Mouse (Mus musculus) liver, embryonic 11.5 days (tissue): Measurements from ENCODE around the gene Ephb1. TPM values are rescaled to one million over a fixed set of nuclear protein-coding genes. Genes with fewer than 3 reads are reported as not detected.

Experiments used
- ATAC-seq: fragments of 200-750 bp; cut with Nextera tagmentation; replicated peaks from 2 replicates; pipeline ENCODE4 v1.8.0; 2017; ENCODE audit warnings: moderate number of reproducible peaks, mild to moderate bottlenecking, moderate TSS enrichment, moderate library complexity; ENCODE audit not compliant: low FRiP score
- DNase-seq: peaks from one replicate; pipeline ENCODE4 v3.0.0-alpha.2; 2017; ENCODE audit warnings: low spot score
- H3K27ac ChIP-seq: fragments of 300-500 bp; sonication (generic); 2 replicates; pipeline ENCODE4 v1.5.1; 2014; ENCODE audit warnings: mild to moderate bottlenecking, low read depth, low read length, control low read depth
- H3K27me3 ChIP-seq: fragments of 300-500 bp; sonication (generic); replicated peaks from 2 replicates; pipeline ENCODE4 v1.6.1; 2014; ENCODE audit warnings: low read length, mixed read lengths; ENCODE audit not compliant: control insufficient read depth, insufficient read depth
- H3K36me3 ChIP-seq: fragments of 300-500 bp; sonication (generic); 2 replicates; pipeline ENCODE4 v1.6.1; 2014; ENCODE audit warnings: mild to moderate bottlenecking, low read length, moderate library complexity, mixed read lengths; ENCODE audit not compliant: control insufficient read depth, insufficient read depth
- H3K4me1 ChIP-seq: fragments of 300-500 bp; sonication (generic); replicated peaks from 2 replicates; pipeline ENCODE4 v1.6.1; 2014; ENCODE audit warnings: low read length, mixed read lengths; ENCODE audit not compliant: control insufficient read depth, insufficient read depth
- H3K4me2 ChIP-seq: fragments of 300-500 bp; sonication (generic); 2 replicates; pipeline ENCODE4 v1.6.1; 2014; ENCODE audit warnings: mild to moderate bottlenecking, control low read depth, moderate library complexity
- H3K4me3 ChIP-seq: fragments of 300-500 bp; sonication (generic); 2 replicates; pipeline ENCODE4 v1.5.1; 2014; ENCODE audit warnings: low read depth, low read length, control low read depth
- H3K9ac ChIP-seq: fragments of 300-500 bp; sonication (generic); 2 replicates; pipeline ENCODE4 v1.6.1; 2014; ENCODE audit warnings: low read depth, low read length, control low read depth
- H3K9me3 ChIP-seq: fragments of 300-500 bp; sonication (generic); 2 replicates; pipeline ENCODE4 v1.6.1; 2016; ENCODE audit warnings: low read length, inconsistent platforms, mixed read lengths; ENCODE audit not compliant: control insufficient read depth
- WGBS: fragments of 180-500 bp; shearing (Covaris S2); extraction: QIAGEN DNeasy Blood & Tissue Kit; methylation state at CpG from one replicate; pipeline ENCODE4 v1.1.7; 2014; 5-methylcytosine and 5-hydroxymethylcytosine counted together
- polyA plus RNA-seq: library from polyadenylated mRNA; unstranded; fragments of >200 nt; fragmentation: Nextera tagmentation; extraction: Ambion mirVana; gene quantifications from 2 replicates; pipeline ENCODE4 v1.2.1, GENCODE M21; 2014

Gene Ephb1
- polyA plus RNA-seq, 1 experiment from 2014 or later, result 0.70 TPM

DNA sequence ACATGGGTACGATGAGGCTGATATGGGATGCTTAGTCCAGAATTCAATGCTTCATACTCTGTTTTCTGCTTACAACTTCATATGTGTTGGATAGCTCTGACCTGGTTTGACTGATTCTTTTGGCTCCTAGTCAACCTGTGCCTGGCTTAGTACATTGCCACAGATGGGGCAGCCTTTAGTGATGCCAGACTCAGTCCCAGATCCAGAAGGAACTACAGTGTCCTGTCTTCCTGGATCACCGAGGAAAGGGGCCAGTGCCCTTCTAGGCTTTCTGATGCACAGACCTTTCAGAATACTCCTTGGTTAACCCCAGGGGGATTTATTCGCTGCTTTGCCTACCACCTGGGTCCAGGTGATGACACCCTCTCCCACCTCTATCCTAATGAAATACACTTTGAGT, 66.1 kb downstream of the Ephb1 start:
- Histone ChIP-seq H3K27ac (no peak overlapping the region), H3K4me1 (no peaks in the 10 kb centered on the region), H3K9me3 (no peaks in the 10 kb centered on the region), H3K36me3 (no peaks in the 10 kb centered on the region), H3K4me3 (no peak overlapping the region), H3K27me3 (no peaks in the 10 kb centered on the region), H3K9ac (no peak overlapping the region), H3K4me2 (no peak overlapping the region)
- no peak for DNase-seq
- ATAC-seq, result no peak
- 87% methylated on average over 3 of the region's 3 CpGs for WGBS

DNA sequence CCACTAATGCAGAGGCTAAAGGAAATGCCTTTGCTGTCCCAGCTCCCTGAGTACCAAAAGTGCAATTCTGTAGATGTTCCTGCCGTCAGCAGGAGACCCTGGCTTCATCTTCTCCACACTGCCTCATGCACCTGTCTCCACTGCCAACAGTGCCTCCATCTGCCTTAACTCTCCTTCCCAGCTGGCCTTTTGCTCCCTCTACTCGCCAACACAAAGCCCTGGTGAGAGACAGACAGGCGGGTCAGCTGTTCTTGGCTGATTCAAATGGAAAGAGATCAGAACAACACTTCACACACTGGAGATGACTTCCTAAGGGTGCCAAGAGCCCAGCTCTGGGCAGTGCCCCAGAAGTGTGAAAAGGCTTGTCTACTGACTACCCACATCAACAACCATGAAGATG, 78.6 kb downstream of the Ephb1 start:
- ATAC-seq (no peak), DNase-seq (no peak)
- no peak overlapping the region for H3K27ac ChIP-seq
- H3K9ac ChIP-seq, result no peak overlapping the region
- no peaks in the 10 kb centered on the region for H3K27me3 ChIP-seq
- H3K4me1 ChIP-seq, result no peaks in the 10 kb centered on the region
- H3K36me3 ChIP-seq, result no peaks in the 10 kb centered on the region
- no peak overlapping the region for H3K4me3 ChIP-seq
- 68% methylated on average over 3 of the region's 3 CpGs for WGBS
- no peak overlapping the region for H3K4me2 ChIP-seq
- no peaks in the 10 kb centered on the region for H3K9me3 ChIP-seq

DNA sequence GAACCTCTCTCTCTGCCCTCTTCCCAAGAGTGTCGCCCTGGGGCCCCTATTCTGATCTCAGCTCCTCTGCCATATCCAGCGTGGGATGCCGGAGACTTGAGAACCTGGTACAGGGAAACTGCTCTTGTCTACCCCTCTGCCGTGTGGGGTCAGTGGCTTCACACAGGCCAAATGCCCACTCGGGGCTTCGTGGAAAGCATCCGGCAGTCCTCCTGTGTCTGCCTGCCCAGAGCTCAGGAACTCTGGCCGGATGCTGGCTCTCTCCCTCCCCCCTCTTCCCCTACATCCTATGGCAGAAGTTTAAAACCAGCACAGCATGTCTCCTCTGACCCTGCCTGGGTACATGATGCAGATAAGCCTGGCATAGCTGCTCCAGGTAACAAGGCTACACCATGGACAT, 80.5 kb downstream of the Ephb1 start:
- no peak overlapping the region for H3K4me2 ChIP-seq
- no peak overlapping the region for H3K9ac ChIP-seq
- no peaks in the 10 kb centered on the region for H3K4me1 ChIP-seq
- DNase-seq (no peak), ATAC-seq (no peak)
- no peak overlapping the region for H3K4me3 ChIP-seq
- H3K9me3 ChIP-seq, result no peaks in the 10 kb centered on the region
- no peak overlapping the region for H3K27ac ChIP-seq
- 61% methylated on average over 8 of the region's 8 CpGs for WGBS
- no peaks in the 10 kb centered on the region for H3K36me3 ChIP-seq
- H3K27me3 ChIP-seq, result no peaks in the 10 kb centered on the region

DNA sequence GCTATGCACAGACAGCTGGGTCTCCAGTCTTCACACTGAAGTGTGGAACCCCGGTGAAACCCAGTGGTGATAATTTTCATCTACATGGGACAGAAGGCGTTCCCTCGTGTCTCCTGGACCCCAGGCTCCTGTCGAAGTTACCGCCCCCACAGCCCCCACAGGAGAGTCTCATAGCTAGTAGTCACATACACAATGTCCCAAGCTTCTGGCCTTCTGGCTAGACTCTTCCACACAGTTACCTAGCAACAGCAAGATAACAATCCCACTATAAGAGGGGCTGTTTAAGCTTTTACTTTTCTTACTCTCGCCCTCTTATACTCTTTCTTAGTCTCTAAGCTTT, 81.1 kb downstream of the Ephb1 start:
- Histone ChIP-seq H3K27ac (no peak overlapping the region), H3K9ac (no peak overlapping the region), H3K9me3 (no peaks in the 10 kb centered on the region), H3K4me1 (no peaks in the 10 kb centered on the region), H3K4me2 (no peak overlapping the region), H3K36me3 (no peaks in the 10 kb centered on the region), H3K27me3 (peaks cover under 1% of the 10 kb centered on the region), H3K4me3 (no peak overlapping the region)
- ATAC-seq (no peak), DNase-seq (no peak)
- 60% methylated on average over 6 of the region's 6 CpGs for WGBS

DNA sequence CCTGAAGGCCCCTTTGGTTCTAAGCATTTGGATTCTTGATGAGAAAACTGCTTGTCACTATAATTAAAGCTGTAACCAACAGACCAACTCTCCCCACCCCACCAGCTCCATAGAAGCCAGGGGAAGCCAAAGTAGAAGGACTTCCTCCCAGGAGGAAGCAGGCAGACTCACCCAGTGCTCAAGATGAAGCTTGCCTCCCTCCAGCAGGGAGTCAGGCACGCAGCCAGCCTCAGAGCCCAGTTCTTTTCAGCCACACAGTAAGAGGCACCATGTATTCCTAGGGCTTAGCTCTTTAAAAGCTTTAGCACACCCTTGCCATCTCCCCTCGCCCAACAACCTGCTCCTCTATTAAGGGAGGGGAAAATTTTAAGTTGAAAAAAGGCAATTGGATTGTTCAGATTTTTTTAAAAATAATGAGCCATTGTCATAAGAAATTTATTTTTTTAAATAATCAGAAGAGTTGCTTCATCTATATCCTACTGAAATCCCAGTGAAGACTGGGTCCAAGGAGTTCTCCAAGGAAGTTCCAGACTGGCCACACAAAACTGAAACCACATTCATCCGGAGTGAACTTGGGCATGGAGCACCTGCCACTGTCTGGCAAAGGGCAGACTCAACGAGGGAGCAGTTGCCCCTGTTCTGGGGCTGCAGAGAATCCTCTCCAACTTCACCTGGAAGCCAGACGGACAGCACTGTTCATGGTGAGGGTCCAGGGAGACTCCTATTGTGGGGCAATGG, 81.6 kb downstream of the Ephb1 start:
- Histone ChIP-seq H3K4me3 (no peak overlapping the region), H3K9me3 (no peaks in the 10 kb centered on the region), H3K36me3 (no peaks in the 10 kb centered on the region), H3K4me2 (no peak overlapping the region), H3K4me1 (no peaks in the 10 kb centered on the region), H3K9ac (no peak overlapping the region), H3K27ac (no peak overlapping the region), H3K27me3 (peaks cover 5% of the 10 kb centered on the region)
- no peak for ATAC-seq
- DNase-seq, result no peak
- 64% methylated on average over 5 of the region's 5 CpGs for WGBS

DNA sequence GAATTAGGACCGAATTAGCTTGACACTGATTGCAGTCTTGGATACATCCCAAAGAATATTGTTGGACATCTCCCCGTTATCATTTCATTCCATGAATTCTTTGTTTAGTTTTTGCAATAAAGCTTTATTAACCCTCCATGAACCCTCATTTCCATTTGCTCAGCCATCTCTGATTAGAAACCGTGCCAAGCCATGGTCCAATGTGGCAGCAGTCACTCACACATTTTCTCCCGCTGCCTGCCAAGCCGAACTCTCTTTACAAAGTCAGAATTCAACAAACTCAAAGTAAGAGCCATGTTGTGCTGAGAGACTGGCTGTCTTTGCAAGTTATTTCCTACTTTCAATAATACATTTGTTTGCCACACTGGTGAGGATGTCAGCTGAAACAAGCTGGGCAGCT, 84.0 kb downstream of the Ephb1 start:
- H3K27me3 ChIP-seq, result peaks cover 15% of the 10 kb centered on the region
- H3K4me3 ChIP-seq, result no peak overlapping the region
- no peak overlapping the region for H3K27ac ChIP-seq
- no peaks in the 10 kb centered on the region for H3K36me3 ChIP-seq
- no peaks in the 10 kb centered on the region for H3K9me3 ChIP-seq
- no peak overlapping the region for H3K4me2 ChIP-seq
- 85% methylated on average over 5 of the region's 5 CpGs for WGBS
- DNase-seq (no peak), ATAC-seq (no peak)
- H3K9ac ChIP-seq, result no peak overlapping the region
- H3K4me1 ChIP-seq, result no peaks in the 10 kb centered on the region

DNA sequence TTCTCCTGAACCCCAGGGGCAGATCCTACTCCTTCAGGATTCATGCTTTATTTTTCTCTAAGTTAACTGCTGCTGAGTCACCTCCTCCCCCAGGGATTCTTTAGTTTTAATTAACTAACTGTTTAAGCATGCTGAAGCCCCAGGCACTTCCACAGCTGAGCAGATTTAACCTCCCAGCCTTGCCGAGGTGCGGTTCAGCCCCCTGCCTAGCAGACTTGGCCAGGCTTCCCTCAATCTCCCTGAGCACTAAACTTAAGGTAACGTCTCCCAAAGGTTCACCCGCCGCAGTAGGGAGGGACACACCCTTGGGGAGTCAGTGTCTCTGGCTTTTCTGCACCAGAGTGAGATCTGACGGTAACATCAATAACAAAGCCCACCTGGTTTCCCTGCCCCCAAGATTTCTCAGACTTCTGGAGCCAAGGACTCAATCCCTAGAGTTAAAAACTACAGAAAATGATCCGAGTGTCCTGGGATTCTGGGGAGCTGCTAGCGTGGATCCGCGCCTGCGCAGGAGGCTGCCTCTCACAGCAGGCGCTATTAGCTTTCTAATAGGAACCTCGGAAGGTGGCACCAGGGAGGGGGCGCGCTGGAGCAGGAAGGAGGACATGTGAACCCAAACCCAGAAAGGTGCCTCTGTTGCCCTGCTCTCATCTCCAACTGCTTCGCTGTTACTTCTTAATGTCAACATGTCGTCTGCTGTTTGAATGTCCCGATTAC, 87.0 kb downstream of the Ephb1 start:
- H3K27ac ChIP-seq, result no peak overlapping the region
- no peaks in the 10 kb centered on the region for H3K4me1 ChIP-seq
- peaks cover 15% of the 10 kb centered on the region for H3K27me3 ChIP-seq
- H3K9me3 ChIP-seq, result no peaks in the 10 kb centered on the region
- no peaks in the 10 kb centered on the region for H3K36me3 ChIP-seq
- peak overlapping the region; percentile 23 for H3K4me3 ChIP-seq
- peak overlapping the region; percentile 58 for H3K4me2 ChIP-seq
- no peak for ATAC-seq
- H3K9ac ChIP-seq, result no peak overlapping the region
- DNase-seq, result peak; percentile 36
- WGBS, result 2% methylated on average over 18 of the region's 18 CpGs

DNA sequence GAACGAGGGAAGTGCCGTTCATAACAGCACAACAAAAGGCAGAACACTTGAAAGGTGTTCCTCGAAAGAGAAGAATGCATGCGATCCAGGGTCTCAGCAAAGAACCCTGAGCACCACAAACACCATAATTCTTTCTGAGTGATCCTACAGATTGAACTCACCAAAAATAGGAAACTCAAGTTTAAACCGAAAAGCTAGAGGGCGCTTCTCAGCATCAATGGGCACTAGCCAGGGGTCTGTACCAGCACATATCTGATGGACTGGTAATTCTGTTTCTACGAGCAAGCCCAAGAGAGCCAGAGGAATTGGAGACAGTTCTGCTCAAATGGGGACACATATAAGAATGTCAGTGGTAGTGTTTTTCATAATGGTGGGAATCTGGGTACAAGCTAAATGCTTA, 90.7 kb downstream of the Ephb1 start:
- no peaks in the 10 kb centered on the region for H3K4me1 ChIP-seq
- H3K27ac ChIP-seq, result no peak overlapping the region
- H3K4me2 ChIP-seq, result no peak overlapping the region
- no peak for DNase-seq
- ATAC-seq, result no peak
- no peak overlapping the region for H3K4me3 ChIP-seq
- peaks cover 15% of the 10 kb centered on the region for H3K27me3 ChIP-seq
- 57% methylated on average over 7 of the region's 7 CpGs for WGBS
- H3K9me3 ChIP-seq, result no peaks in the 10 kb centered on the region
- no peaks in the 10 kb centered on the region for H3K36me3 ChIP-seq
- no peak overlapping the region for H3K9ac ChIP-seq

DNA sequence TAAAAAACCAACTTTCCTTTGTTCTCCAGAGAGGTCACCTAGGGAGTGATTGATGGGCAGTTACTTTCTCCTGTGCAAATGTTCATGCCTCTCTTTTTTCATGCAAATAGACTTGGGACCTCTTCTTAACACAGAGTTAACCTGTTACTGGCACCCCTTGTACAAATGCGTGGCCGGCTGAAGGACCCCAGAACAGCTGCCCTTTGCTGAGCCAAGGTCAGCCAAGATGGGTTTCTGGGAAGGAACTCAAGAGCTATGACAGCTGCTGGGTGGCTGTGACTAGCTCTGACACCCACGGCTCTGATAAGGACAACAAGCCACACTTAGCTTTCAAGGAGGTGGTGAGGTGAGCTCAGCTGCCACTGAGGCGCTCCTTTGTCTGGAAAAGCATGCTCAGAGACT, 92.4 kb downstream of the Ephb1 start:
- DNase-seq (no peak), ATAC-seq (no peak)
- Histone ChIP-seq H3K4me3 (no peak overlapping the region), H3K4me1 (no peaks in the 10 kb centered on the region), H3K9ac (no peak overlapping the region), H3K4me2 (no peak overlapping the region), H3K27me3 (peaks cover 2% of the 10 kb centered on the region; the same call in 1 of the 2 replicates), H3K9me3 (no peaks in the 10 kb centered on the region), H3K36me3 (no peaks in the 10 kb centered on the region), H3K27ac (no peak overlapping the region)
- WGBS, result 22% methylated on average over 4 of the region's 4 CpGs
